Mouse (Mus musculus) lung, postnatal 0 days (tissue): ENCODE data around the gene Smox.

ENCODE experiments used
- CTCF ChIP-seq: IDR thresholded peaks from 2 replicates; pipeline ENCODE4 v1.5.1; 2016; ENCODE audit warnings: antibody characterized with exemption, mild to moderate bottlenecking
- EP300 ChIP-seq: IDR thresholded peaks from 2 replicates; pipeline ENCODE4 v1.6.1; 2016; ENCODE audit warnings: antibody characterized with exemption, mild to moderate bottlenecking, control low read depth

- no peak for TF ChIP-seq CTCF
- no peak for TF ChIP-seq EP300
Measured at GRCm38 (mm10) chr2:131443891-131444190, 47.5 kb upstream of the Smox start.
